In genomic region chr1:120105556-120105959, GRCm38 (mm10) we compare ENCODE assay signal across 11 mouse cellular contexts. TPM values are rescaled to one million over a fixed set of nuclear protein-coding genes. Genes with fewer than 3 reads are reported as not detected.
A peak's percentile ranks its signal among the peaks of the same experiment; 100 is the strongest.
DNase-seq lines count a peak whose midpoint lies in the region; ATAC-seq and TF ChIP-seq lines count a peak whose summit lies in the region.
"Had no signal": no experiment of that assay in that cellular context is flagged by ENCODE, and none has a peak within 500 bp of the region (broad histone marks: within the 10 kb centered on the region; RNA-seq: fewer than 3 reads in every experiment).

No protein-coding gene starts in this region.

- no peaks in the 10 kb centered on the region for H3K27me3 ChIP-seq in heart, embryonic 14.5 days (ENCODE audit: control insufficient read depth, insufficient read depth, low read length)
- H3K27me3 ChIP-seq in intestine, postnatal 0 days (replicated peaks; ENCODE audit: control insufficient read depth, insufficient read depth, low read length), result no peaks in the 10 kb centered on the region
- H3K27me3 ChIP-seq: midbrain, embryonic 12.5 days had no signal

- peak; percentile 55 for TF ChIP-seq CTCF in intestine, postnatal 0 days (IDR thresholded peaks at IDR 0.05; ENCODE audit: low read depth)

- no peaks in the 10 kb centered on the region for H3K36me3 ChIP-seq in heart, embryonic 14.5 days (ENCODE audit: control insufficient read depth, insufficient read depth, low read length)
- no peaks in the 10 kb centered on the region; the same call in 1 of the 2 replicates for H3K36me3 ChIP-seq in intestine, postnatal 0 days (ENCODE audit: control insufficient read depth, insufficient read depth)
- H3K36me3 ChIP-seq: midbrain, embryonic 12.5 days had no signal

- H3K4me2 ChIP-seq in heart, embryonic 14.5 days (ENCODE audit: low read length), result no peak overlapping the region
- no peak overlapping the region for H3K4me2 ChIP-seq in intestine, postnatal 0 days (replicated peaks; ENCODE audit: low read depth)
- H3K4me2 ChIP-seq: midbrain, embryonic 12.5 days had no signal

- no peaks in the 10 kb centered on the region for H3K4me1 ChIP-seq in heart, embryonic 14.5 days (ENCODE audit: control insufficient read depth in 2 of 2, insufficient read depth in 2 of 2, low read length in 2 of 2)
- H3K4me1 ChIP-seq in intestine, postnatal 0 days (replicated peaks; ENCODE audit: control insufficient read depth, insufficient read depth, low read length), result 0 out of 2 replicates have a peak, but pooled peaks cover 1% of the 10 kb centered on the region
- H3K4me1 ChIP-seq: midbrain, embryonic 12.5 days had no signal

- no peak overlapping the region for H3K9ac ChIP-seq in heart, embryonic 14.5 days (ENCODE audit: low read length)
- no peak overlapping the region for H3K9ac ChIP-seq in intestine, postnatal 0 days (ENCODE audit: low read depth, low read length)
- H3K9ac ChIP-seq: midbrain, embryonic 12.5 days had no signal

- DNase-seq in heart, postnatal 25 days (ENCODE audit: low spot score), result no peak
- DNase-seq in lung, postnatal 4 days, result peak; percentile 75 to 86
- DNase-seq in right cerebral cortex, postnatal 25 days, result no peak
- no peak for DNase-seq in cerebellum, postnatal 25 days
- DNase-seq in gastrocnemius, postnatal 14 days, result no peak
- DNase-seq: gastrocnemius, adult 2 months; thymus, postnatal 4 days had no signal

- no peaks in the 10 kb centered on the region for H3K9me3 ChIP-seq in heart, embryonic 14.5 days (ENCODE audit: control insufficient read depth, low read length)
- H3K9me3 ChIP-seq in intestine, postnatal 0 days (ENCODE audit: control insufficient read depth), result no peaks in the 10 kb centered on the region
- H3K9me3 ChIP-seq: midbrain, embryonic 12.5 days had no signal

- no peak overlapping the region for H3K27ac ChIP-seq in heart, embryonic 14.5 days (replicated peaks in 1 of 2; ENCODE audit: control insufficient read depth in 1 of 2, insufficient read depth in 1 of 2, low read depth in 2 of 2, low read length in 2 of 2)
- no peak overlapping the region for H3K27ac ChIP-seq in intestine, postnatal 0 days (ENCODE audit: low read depth, low read length)
- H3K27ac ChIP-seq: gastrocnemius, adult 2 months; midbrain, embryonic 12.5 days had no signal

- no peak overlapping the region for H3K4me3 ChIP-seq in heart, embryonic 14.5 days (ENCODE audit: control insufficient read depth in 1 of 2, insufficient read depth in 1 of 2, low read depth in 1 of 2, low read length in 2 of 2)
- H3K4me3 ChIP-seq in intestine, postnatal 0 days (ENCODE audit: low read depth, low read length), result no peak overlapping the region
- H3K4me3 ChIP-seq: gastrocnemius, adult 2 months; midbrain, embryonic 12.5 days had no signal

- intact Hi-C loops in heart, postnatal 25 days (cut with DNase I), result no loop called here
- intact Hi-C loops in gastrocnemius, postnatal 14 days (cut with DNase I; ENCODE audit: low total_unique reads), result no loop called here

- 0 out of 2 replicates have a peak, but pooled peaks have one; percentile 23 for ATAC-seq in heart, embryonic 14.5 days (ENCODE audit: insufficient number of reproducible peaks, insufficient read depth, low FRiP score, low read depth)
- peak; percentile 69 for ATAC-seq in CD4-positive, CD25-positive, alpha-beta regulatory T cell, adult 4 months
- no peak for ATAC-seq in intestine, postnatal 0 days

- WGBS in heart, embryonic 14.5 days, result 52% methylated on average over 5 of the region's 5 CpGs
- WGBS in intestine, postnatal 0 days, result 54% methylated on average over 5 of the region's 5 CpGs

RNA-seq across cellular contexts. Expression of gene Dbi, which starts 15.3 kb away (rescaled TPM):
- 768 and 775 TPM in 2 replicates for polyA plus RNA-seq in heart, embryonic 14.5 days (2014; fragmentation: Nextera tagmentation; extraction: Ambion mirVana)
- total RNA-seq in heart, postnatal 25 days (2021), result 100 to 1,000 TPM; 246 to 290 TPM
- 100 to 1,000 TPM; 123 to 132 TPM for polyA plus RNA-seq in CD4-positive, CD25-positive, alpha-beta regulatory T cell, adult 4 months (2017; shearing (Covaris generic))
- polyA plus RNA-seq in intestine, postnatal 0 days (2015; fragmentation: Nextera tagmentation; extraction: Ambion mirVana), result 3,066 and 3,164 TPM in 2 replicates
- 100 to 1,000 TPM; 195 to 222 TPM for total RNA-seq in gastrocnemius, postnatal 14 days (2021)

RNA-seq across cellular contexts. Expression of gene 3110009E18Rik, which starts 15.4 kb away (rescaled TPM):
- 11.1 and 12.4 TPM in 2 replicates for polyA plus RNA-seq in heart, embryonic 14.5 days (2014; fragmentation: Nextera tagmentation; extraction: Ambion mirVana)
- 1 to 10 TPM; 4.1 to 4.7 TPM for total RNA-seq in heart, postnatal 25 days (2021)
- 10 to 100 TPM; 21.6 to 30.4 TPM for polyA plus RNA-seq in CD4-positive, CD25-positive, alpha-beta regulatory T cell, adult 4 months (2017; shearing (Covaris generic))
- 8.2 and 8.7 TPM in 2 replicates for polyA plus RNA-seq in intestine, postnatal 0 days (2015; fragmentation: Nextera tagmentation; extraction: Ambion mirVana)
- total RNA-seq in gastrocnemius, postnatal 14 days (2021), result 1 to 10 TPM; 4.1 to 5.4 TPM

RNA-seq across cellular contexts. Expression of gene Tmem37, which starts 31.7 kb away (rescaled TPM):
- polyA plus RNA-seq in heart, embryonic 14.5 days (2014; fragmentation: Nextera tagmentation; extraction: Ambion mirVana), result 15.1 and 15.7 TPM in 2 replicates
- 1 to 10 TPM; 5.1 to 6.9 TPM for total RNA-seq in heart, postnatal 25 days (2021)
- 1 to 10 TPM in 1 of 2 experiments, under 1 TPM in 1; 0.98 to 2.2 TPM for polyA plus RNA-seq in CD4-positive, CD25-positive, alpha-beta regulatory T cell, adult 4 months (2017; shearing (Covaris generic))
- polyA plus RNA-seq in intestine, postnatal 0 days (2015; fragmentation: Nextera tagmentation; extraction: Ambion mirVana), result 593 and 673 TPM in 2 replicates
- 1 to 10 TPM; 7.7 to 9.2 TPM for total RNA-seq in gastrocnemius, postnatal 14 days (2021)

Comparison
In these comparisons a context has a peak if more than half of its experiments do, and no peak if none do; other contexts are left out.
1. DNase-seq: peak in lung, postnatal 4 days (2 of 2); none in heart, postnatal 25 days (single experiment), right cerebral cortex, postnatal 25 days (single experiment), cerebellum, postnatal 25 days (0 of 2) and gastrocnemius, postnatal 14 days (single experiment).
2. RNA of gene Tmem37, which starts 31.7 kb away (polyA plus RNA-seq): 593 to 673 TPM in intestine, postnatal 0 days; 15.1 to 15.7 TPM in heart, embryonic 14.5 days and 0.98 to 2.2 TPM in CD4-positive, CD25-positive, alpha-beta regulatory T cell, adult 4 months; every median in the first group is over 10 times any median in the second.